Mouse (Mus musculus) neutrophil, adult 83 days (primary cell): Measurements from ENCODE around the gene Rbfox1. TPM values are rescaled to one million over a fixed set of nuclear protein-coding genes. Genes with fewer than 3 reads are reported as not detected.

ENCODE experiments used
- total RNA-seq, 2 experiments: library from RNA; stranded (reverse); gene quantifications; one replicate each; pipeline ENCODE4 v1.2.4; 2023

Gene Rbfox1
- not detected for total RNA-seq

GRCm38 (mm10) chr16:5884746-5885689 is at the start of gene Rbfox1:
TSS of gene Rbfox1 (plus strand) at chr16:5885355.

